Mouse (Mus musculus) frontal cortex, postnatal 14 days (tissue): Measurements from ENCODE around the gene Sinhcaf.
"Not testable (repeated sequence)": the region's sequence is repeated elsewhere in the genome, so short reads cannot be mapped to it uniquely, and the experiment has no call there.

ENCODE experiments used
- DNase-seq, 2 experiments: peaks; one replicate each; pipeline ENCODE4 v3.0.0; 2022; ENCODE audit warnings: low spot score in 2 of 2

Sinhcaf gene

GRCm38 (mm10) chr6:148946409-148946742 is at the start of gene Sinhcaf:
TSS of gene Sinhcaf (minus strand) at chr6:148946467.
- peak; percentile 89 to 92 for DNase-seq

GRCm38 (mm10) chr6:148994327-148994999 is 48.2 kb upstream of the Sinhcaf start:
- DNase-seq: no peak

GRCm38 (mm10) chr6:148993117-148994077 is 47.1 kb upstream of the Sinhcaf start:
- DNase-seq: no peak

GRCm38 (mm10) chr6:148992373-148993116 is 46.3 kb upstream of the Sinhcaf start:
- DNase-seq: no peak

- no peak for DNase-seq
These were observed 45.5 kb upstream of the Sinhcaf start for GRCm38 (mm10) chr6:148991660-148992372.

- not testable (repeated sequence) for DNase-seq
These were observed 43.7 kb upstream of the Sinhcaf start for GRCm38 (mm10) chr6:148989792-148990491.

GRCm38 (mm10) chr6:148986003-148986402 is 39.7 kb upstream of the Sinhcaf start:
- DNase-seq: no peak

GRCm38 (mm10) chr6:148980495-148980894 is 34.2 kb upstream of the Sinhcaf start:
- no peak for DNase-seq

- DNase-seq: no peak
These were observed 28.8 kb upstream of the Sinhcaf start for GRCm38 (mm10) chr6:148975096-148975495.

GRCm38 (mm10) chr6:148972891-148973290 is 26.6 kb upstream of the Sinhcaf start:
- no peak for DNase-seq

GRCm38 (mm10) chr6:148972059-148972848 is 26.0 kb upstream of the Sinhcaf start:
- no peak for DNase-seq

GRCm38 (mm10) chr6:148971385-148971940 is 25.2 kb upstream of the Sinhcaf start:
- DNase-seq: no peak

GRCm38 (mm10) chr6:148961285-148961684 is 15.0 kb upstream of the Sinhcaf start:
- no peak for DNase-seq

- DNase-seq: no peak
These were observed 13.4 kb upstream of the Sinhcaf start for GRCm38 (mm10) chr6:148959540-148960238.

GRCm38 (mm10) chr6:148958712-148959111 is 12.4 kb upstream of the Sinhcaf start:
- no peak for DNase-seq

- DNase-seq: no peak
These were observed 10.8 kb upstream of the Sinhcaf start for GRCm38 (mm10) chr6:148957046-148957445.

- DNase-seq: no peak
These were observed 9.6 kb upstream of the Sinhcaf start for GRCm38 (mm10) chr6:148955641-148956420.

- DNase-seq: no peak
These were observed 676 bp upstream of the Sinhcaf start for GRCm38 (mm10) chr6:148946881-148947405.
